Comparison of ENCODE assay signal across 8 mouse cellular contexts in genomic region chr1:165707241-165707639, GRCm38 (mm10). TPM values are rescaled to one million over a fixed set of nuclear protein-coding genes. Genes with fewer than 3 reads are reported as not detected.
DNase-seq lines count a peak whose midpoint lies in the region; ATAC-seq and TF ChIP-seq lines count a peak whose summit lies in the region.

No protein-coding gene starts in this region.

- no peak for TF ChIP-seq CTCF in left cerebral cortex, adult 2 months (IDR thresholded peaks at IDR 0.05)

- DNase-seq in left cerebral cortex, adult 2 months (ENCODE audit: extremely low spot score in 1 of 2, low spot score in 2 of 2) = no peak
- DNase-seq in left cerebral cortex, postnatal 36 days (ENCODE audit: low spot score in 2 of 2) = no peak
- DNase-seq in naive thymus-derived CD4-positive, alpha-beta T cell, adult 2 months (ENCODE audit: low read depth) = peak; percentile 51
- DNase-seq in adipocyte (ENCODE audit: low spot score) = no peak
- DNase-seq in gastrocnemius, postnatal 36 days = no peak
- DNase-seq in cerebellum, adult 8-10 months = no peak

- peak overlapping the region; percentile 94 for H3K4me2 ChIP-seq in embryonic facial prominence, embryonic 13.5 days
- H3K4me2 ChIP-seq in intestine, embryonic 16.5 days (ENCODE audit: low read depth, low read length) = peak overlapping the region; percentile 87

- peak overlapping the region; percentile 58 for H3K4me3 ChIP-seq in left cerebral cortex, adult 2 months
- peak overlapping the region; percentile 72 for H3K4me3 ChIP-seq in embryonic facial prominence, embryonic 13.5 days
- peak overlapping the region; percentile 75 for H3K4me3 ChIP-seq in intestine, embryonic 16.5 days (ENCODE audit: low read length)

- peak overlapping the region; percentile 69 for H3K27ac ChIP-seq in left cerebral cortex, adult 2 months
- H3K27ac ChIP-seq in embryonic facial prominence, embryonic 13.5 days = 0 out of 2 replicates have a peak overlapping the region, but pooled peaks have one; percentile 28
- peak overlapping the region; percentile 74; the same call in 1 of the 2 replicates for H3K27ac ChIP-seq in intestine, embryonic 16.5 days (ENCODE audit: low read length)

- no peak for ATAC-seq in embryonic facial prominence, embryonic 13.5 days (ENCODE audit: insufficient number of reproducible peaks, insufficient read depth, low FRiP score, low TSS enrichment, low read depth)
- no peak for ATAC-seq in intestine, embryonic 16.5 days

- H3K9me3 ChIP-seq in embryonic facial prominence, embryonic 13.5 days = no peaks in the 10 kb centered on the region
- H3K9me3 ChIP-seq in intestine, embryonic 16.5 days (ENCODE audit: control insufficient read depth, low read length) = no peaks in the 10 kb centered on the region

- H3K36me3 ChIP-seq in embryonic facial prominence, embryonic 13.5 days = no peaks in the 10 kb centered on the region
- no peaks in the 10 kb centered on the region for H3K36me3 ChIP-seq in intestine, embryonic 16.5 days (ENCODE audit: control insufficient read depth, insufficient read depth, low read length)

- peaks cover 16% of the 10 kb centered on the region for H3K4me1 ChIP-seq in embryonic facial prominence, embryonic 13.5 days
- peaks cover 31% of the 10 kb centered on the region for H3K4me1 ChIP-seq in intestine, embryonic 16.5 days (ENCODE audit: control insufficient read depth, insufficient read depth, low read length)

- 26% methylated on average over 10 of the region's 10 CpGs for WGBS in embryonic facial prominence, embryonic 13.5 days
- WGBS in intestine, embryonic 16.5 days = 17% methylated on average over 10 of the region's 10 CpGs

- peak overlapping the region; percentile 81 for H3K9ac ChIP-seq in embryonic facial prominence, embryonic 13.5 days
- peak overlapping the region; percentile 84 for H3K9ac ChIP-seq in intestine, embryonic 16.5 days (ENCODE audit: low read depth, low read length)

- peaks cover 30% of the 10 kb centered on the region for H3K27me3 ChIP-seq in embryonic facial prominence, embryonic 13.5 days
- H3K27me3 ChIP-seq in intestine, embryonic 16.5 days (replicated peaks; ENCODE audit: control insufficient read depth, insufficient read depth, low read length) = no peaks in the 10 kb centered on the region

- intact Hi-C loops in left cerebral cortex, adult 2 months (cut with DNase I) = no loop called here
- intact Hi-C loops in left cerebral cortex, postnatal 36 days (cut with DNase I) = no loop called here
- intact Hi-C loops in gastrocnemius, postnatal 36 days (cut with DNase I) = loop anchor here (5.0 kb wide), 1 partner anchor 40 kb away; no protein-coding TSS in a partner anchor

RNA-seq across cellular contexts. Expression of gene Rcsd1, which starts 2.3 kb away (rescaled TPM):
- total RNA-seq in left cerebral cortex, adult 2 months (2021) = 1 to 10 TPM; 4.9 to 5.8 TPM
- total RNA-seq in left cerebral cortex, postnatal 36 days (2021) = 1 to 10 TPM; 3.6 to 5.0 TPM
- 13.9 and 16.8 TPM in 2 replicates for polyA plus RNA-seq in embryonic facial prominence, embryonic 13.5 days (2015; fragmentation: Nextera tagmentation; extraction: Ambion mirVana)
- 28.7 and 32.4 TPM in 2 replicates for polyA plus RNA-seq in intestine, embryonic 16.5 days (2015; fragmentation: Nextera tagmentation; extraction: Ambion mirVana)
- 10 to 100 TPM; 96.2 to 99.4 TPM for total RNA-seq in gastrocnemius, postnatal 36 days (2021)

RNA-seq across cellular contexts. Expression of gene Creg1, which starts 56.3 kb away (rescaled TPM):
- 10 to 100 TPM; 24.8 to 29.0 TPM for total RNA-seq in left cerebral cortex, adult 2 months (2021)
- 10 to 100 TPM; 23.4 to 28.2 TPM for total RNA-seq in left cerebral cortex, postnatal 36 days (2021)
- 43.8 and 60.0 TPM in 2 replicates for polyA plus RNA-seq in embryonic facial prominence, embryonic 13.5 days (2015; fragmentation: Nextera tagmentation; extraction: Ambion mirVana)
- polyA plus RNA-seq in intestine, embryonic 16.5 days (2015; fragmentation: Nextera tagmentation; extraction: Ambion mirVana) = 122 and 142 TPM in 2 replicates
- 10 to 100 TPM; 47.7 to 55.7 TPM for total RNA-seq in gastrocnemius, postnatal 36 days (2021)

Comparison
In these comparisons a context has a peak if more than half of its experiments do, and no peak if none do; other contexts are left out.
1. RNA of gene Rcsd1, which starts 2.3 kb away (total RNA-seq): 96.2 to 99.4 TPM in gastrocnemius, postnatal 36 days; 4.9 to 5.8 TPM in left cerebral cortex, adult 2 months and 3.6 to 5.0 TPM in left cerebral cortex, postnatal 36 days; every median in the first group is over 10 times any median in the second.
2. Peak in every context shown above with its lines, with median percentiles within 50 percentile points of each other: H3K27ac ChIP-seq and H3K4me3 ChIP-seq.